Mouse (Mus musculus): ENCODE data around the gene Ece2. TPM values are rescaled to one million over a fixed set of nuclear protein-coding genes. Genes with fewer than 3 reads are reported as not detected.

The Ece2 gene
- polyA plus RNA-seq, 1 experiment = not detected

GRCm38 (mm10) chr16:20619541-20620398 is 9.9 kb upstream of the Ece2 start:
- no peak for TF ChIP-seq GATA1 (IDR thresholded peaks at IDR 0.05; ENCODE audit: low read length)

DNA sequence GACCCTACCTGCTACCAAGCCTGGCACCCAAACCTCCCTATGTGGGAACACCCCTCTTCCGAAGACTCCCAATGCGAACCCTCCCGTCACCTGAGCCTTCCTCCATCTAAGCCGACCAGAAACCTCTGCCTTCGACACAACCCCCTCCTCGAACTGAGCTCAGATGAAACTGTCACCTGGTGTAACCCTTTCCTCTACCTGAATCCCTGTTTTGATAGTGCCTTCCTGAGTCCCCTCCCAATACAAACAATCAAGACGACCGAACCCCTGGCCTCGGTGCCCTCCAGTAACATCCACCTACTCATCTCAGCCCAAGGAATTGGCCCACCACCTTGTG is 9.3 kb upstream of the Ece2 start:
- no peak for TF ChIP-seq GATA1 (IDR thresholded peaks at IDR 0.05; ENCODE audit: low read length)

GRCm38 (mm10) chr16:20620751-20621190 is 8.9 kb upstream of the Ece2 start:
- no peak for TF ChIP-seq GATA1 (IDR thresholded peaks at IDR 0.05; ENCODE audit: low read length)

DNA sequence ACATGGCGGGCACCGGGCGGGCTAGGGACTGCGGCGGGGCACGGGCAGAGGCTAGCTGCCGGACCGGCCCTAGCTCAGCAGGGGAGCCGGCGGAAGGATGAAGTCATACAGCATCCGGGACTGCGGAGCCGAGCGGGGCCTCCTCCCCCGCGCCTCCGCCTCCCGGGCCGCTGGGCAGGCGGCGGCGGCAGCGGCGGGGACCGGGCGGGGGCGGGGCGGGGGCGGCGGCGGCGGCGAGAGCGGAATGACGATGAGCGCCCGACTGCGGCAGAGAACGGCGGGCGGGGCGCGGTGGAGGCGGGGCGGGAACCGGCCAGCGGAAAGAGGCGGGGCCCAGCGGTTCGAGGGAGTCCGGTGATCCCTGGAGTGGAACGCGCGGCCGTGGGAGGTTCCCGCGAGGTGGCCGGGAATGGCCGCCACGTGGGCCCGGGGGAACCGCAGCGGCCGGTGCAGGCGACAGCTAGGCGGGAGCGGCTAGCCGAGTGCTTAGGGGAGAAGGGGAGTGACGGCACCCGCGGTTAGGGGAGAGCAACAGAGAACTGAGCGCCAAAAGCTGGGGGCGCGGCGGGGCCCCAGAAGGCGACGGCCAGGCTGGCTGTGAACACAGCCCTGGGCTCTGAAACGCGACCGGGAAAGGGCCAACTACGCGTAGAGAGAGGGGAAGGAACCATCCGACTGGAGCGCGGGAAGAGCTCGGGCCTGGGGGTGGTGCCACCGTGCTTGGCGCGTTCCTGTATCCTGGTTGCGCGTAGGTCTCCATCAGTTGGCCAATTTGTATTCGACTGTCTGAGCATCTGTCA is 8.2 kb upstream of the Ece2 start, which contains the start of gene Camk2n2:
Camk2n2 (minus strand) TSS at position 97 of the 800 bp plus-strand sequence.
- no peak for TF ChIP-seq GATA1 (IDR thresholded peaks at IDR 0.05; ENCODE audit: low read length)

- TF ChIP-seq GATA1 (IDR thresholded peaks at IDR 0.05; ENCODE audit: low read length) = no peak
Measured at GRCm38 (mm10) chr16:20621991-20622685, 7.5 kb upstream of the Ece2 start.

GRCm38 (mm10) chr16:20623211-20623610 is 6.4 kb upstream of the Ece2 start:
- no peak for TF ChIP-seq GATA1 (IDR thresholded peaks at IDR 0.05; ENCODE audit: low read length)

DNA sequence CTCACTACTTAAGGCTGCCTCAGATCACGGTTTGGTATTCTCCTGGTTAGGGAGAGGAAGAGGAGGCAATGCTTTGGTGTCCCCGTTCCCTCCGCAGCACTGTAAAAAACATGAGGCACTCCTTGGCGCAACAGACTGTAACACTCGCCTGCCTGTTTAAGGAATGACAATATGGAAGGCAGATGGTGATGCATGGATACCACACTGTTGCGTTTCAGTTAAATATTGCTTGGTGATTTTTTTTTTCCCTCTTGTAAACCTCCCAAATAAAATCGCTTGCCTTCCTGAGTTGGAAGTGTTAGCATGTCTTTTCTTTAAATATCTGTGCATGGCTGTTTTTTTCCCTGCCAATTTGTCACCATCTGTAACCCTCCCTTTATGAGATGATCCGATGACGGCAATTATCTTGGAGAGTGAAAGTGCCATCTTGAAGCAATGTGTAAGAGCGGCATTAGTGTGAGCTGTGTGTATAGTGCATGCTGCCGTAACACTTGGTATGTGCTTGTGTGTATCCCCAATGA is 697 bp upstream of the Ece2 start:
- no peak for TF ChIP-seq GATA1 (IDR thresholded peaks at IDR 0.05; ENCODE audit: low read length)

- TF ChIP-seq GATA1 (IDR thresholded peaks at IDR 0.05; ENCODE audit: low read length) = no peak
Measured at GRCm38 (mm10) chr16:20637410-20637809, 7.8 kb downstream of the Ece2 start.

GRCm38 (mm10) chr16:20638367-20638766 is 8.7 kb downstream of the Ece2 start:
- no peak for TF ChIP-seq GATA1 (IDR thresholded peaks at IDR 0.05; ENCODE audit: low read length)

DNA sequence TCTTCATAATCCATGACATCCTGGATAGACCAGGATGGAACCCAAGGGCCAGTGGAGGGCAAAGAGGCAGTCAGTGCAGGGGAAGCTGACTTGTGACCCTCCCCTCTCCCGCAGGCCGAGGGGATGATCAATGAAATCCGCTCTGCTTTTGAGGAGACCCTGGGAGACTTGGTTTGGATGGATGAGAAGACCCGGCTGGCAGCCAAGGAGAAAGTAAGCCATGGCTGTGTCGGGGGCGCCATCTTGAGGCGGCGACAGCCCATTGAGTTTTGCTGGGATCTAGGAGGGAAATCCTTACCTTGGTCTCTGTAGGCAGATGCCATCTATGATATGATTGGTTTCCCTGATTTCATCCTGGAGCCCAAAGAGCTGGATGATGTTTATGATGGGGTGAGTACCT is 12.5 kb downstream of the Ece2 start:
- TF ChIP-seq GATA1 (IDR thresholded peaks at IDR 0.05; ENCODE audit: low read length) = no peak

DNA sequence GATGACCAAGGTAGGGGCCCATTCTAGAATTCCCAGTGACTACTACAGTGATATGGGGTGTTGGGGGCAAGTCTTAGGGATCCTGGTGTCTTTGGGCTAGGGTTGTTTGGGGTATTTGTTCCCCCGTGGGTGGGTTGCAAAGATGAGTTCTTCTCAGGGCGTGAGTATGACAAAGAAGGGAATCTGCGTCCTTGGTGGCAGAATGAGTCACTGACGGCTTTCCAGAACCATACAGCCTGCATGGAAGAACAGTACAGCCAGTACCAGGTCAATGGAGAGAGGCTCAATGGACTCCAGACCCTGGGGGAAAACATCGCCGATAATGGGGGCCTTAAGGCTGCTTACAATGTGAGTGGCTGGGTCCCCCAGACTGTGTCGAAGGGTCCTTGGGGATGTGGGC is 14.3 kb downstream of the Ece2 start:
- TF ChIP-seq GATA1 (IDR thresholded peaks at IDR 0.05; ENCODE audit: low read length) = no peak

DNA sequence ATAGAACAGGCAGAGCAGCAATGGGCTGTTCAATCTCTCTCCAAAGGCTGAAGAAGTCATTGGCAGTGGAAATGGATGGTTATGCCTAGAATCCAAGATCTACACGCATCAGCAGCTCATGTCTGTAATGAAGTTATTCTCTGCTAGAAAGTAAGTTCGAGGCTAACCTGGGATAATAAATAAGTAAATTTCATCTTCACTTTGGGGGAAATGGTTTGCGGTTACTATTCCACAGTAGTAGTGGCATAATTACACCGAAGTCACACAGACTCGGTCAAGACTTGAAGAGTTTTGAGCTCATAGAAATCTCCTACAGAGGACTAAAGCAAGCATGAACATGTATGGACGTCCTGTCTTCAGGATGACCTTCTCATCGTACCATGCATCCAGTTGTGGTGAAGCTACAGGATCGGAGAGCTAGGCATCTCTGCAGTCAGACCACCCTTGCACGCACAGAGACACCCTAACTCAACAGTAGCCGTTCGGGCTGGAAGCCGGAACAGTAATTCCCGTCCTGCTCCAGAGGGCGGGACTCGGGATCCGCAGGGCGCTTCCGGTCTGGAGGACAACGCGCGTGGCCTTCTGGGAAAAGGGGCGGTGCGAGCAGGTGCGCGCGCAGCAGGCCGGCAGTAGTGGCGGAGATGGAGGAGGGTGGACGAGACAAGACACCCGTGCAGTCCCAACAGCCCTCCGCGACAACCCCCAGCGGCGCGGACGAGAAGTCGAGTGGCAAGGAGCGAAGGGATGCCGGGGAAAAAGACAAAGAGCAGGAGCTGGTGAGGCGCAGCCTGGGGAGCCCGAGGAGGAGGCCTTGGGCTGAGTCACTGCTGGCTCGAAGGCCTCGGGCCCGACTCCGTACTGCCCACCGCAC is 21.7 kb downstream of the Ece2 start, which contains the start of gene Psmd2:
Psmd2 (plus strand) TSS at position 577 of the 871 bp plus-strand sequence.
- no peak for TF ChIP-seq GATA1 (IDR thresholded peaks at IDR 0.05; ENCODE audit: low read length)

GRCm38 (mm10) chr16:20651947-20652310 is 22.3 kb downstream of the Ece2 start:
- no peak for TF ChIP-seq GATA1 (IDR thresholded peaks at IDR 0.05; ENCODE audit: low read length)

- no peak for TF ChIP-seq GATA1 (IDR thresholded peaks at IDR 0.05; ENCODE audit: low read length)
Measured at GRCm38 (mm10) chr16:20653315-20653714, 23.7 kb downstream of the Ece2 start.

DNA sequence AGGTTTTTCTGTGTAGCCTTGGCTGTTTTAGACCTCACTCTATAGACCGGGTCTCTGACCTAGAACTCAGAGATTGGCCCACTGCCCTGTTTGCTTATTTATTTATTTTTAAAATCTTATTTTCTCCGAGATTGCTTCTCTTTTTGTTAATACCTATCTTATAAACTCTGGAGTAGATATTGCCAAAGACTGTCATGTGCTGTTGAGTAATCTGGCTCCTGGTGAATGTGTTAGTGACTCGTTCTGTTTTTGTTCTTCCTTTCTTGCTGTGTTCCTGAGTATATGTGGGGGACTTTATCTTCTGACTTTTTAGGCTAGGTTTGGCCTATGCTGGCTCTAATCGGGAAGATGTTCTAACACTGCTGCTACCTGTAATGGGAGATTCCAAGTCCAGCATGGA is 28.0 kb downstream of the Ece2 start:
- TF ChIP-seq GATA1 (IDR thresholded peaks at IDR 0.05; ENCODE audit: low read length) = no peak

All from G1E-ER4 (cell line).